Mouse (Mus musculus): Measurements from ENCODE around the gene Ndrg4.

The Ndrg4 gene

DNA sequence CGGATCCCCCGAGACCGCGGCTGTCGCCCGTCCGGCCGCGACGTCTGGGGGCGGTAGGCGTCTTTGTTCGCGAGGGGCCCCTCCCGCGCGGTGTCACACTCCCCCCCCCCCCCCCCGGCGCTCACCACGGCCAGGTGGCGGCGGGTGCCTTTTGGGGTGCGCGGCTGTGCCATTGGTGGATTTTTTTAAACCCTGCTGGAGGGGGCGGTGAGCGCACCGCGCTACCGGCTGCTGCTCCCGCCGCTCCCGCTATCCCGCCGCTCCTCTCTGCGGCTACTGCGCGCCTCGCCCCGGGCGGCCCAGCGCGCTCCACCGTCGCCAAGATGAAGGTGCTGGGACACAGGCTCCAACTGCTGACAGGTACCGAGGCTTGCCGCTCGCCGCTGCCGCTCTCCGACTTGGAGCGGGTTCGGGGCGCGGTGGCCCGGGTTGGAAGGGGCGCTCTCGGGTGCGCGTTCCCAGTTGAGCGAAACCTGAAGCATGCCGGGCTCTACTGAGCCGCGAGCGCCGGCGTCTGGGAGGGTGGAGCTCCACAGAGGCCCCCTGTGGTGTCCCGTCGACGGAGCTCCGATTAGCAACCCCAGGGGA lies 1.3 kb downstream of the Ndrg4 start:
- DNase-seq (ENCODE audit: low spot score in 2 of 2), result peak; percentile 57 to 69

DNA sequence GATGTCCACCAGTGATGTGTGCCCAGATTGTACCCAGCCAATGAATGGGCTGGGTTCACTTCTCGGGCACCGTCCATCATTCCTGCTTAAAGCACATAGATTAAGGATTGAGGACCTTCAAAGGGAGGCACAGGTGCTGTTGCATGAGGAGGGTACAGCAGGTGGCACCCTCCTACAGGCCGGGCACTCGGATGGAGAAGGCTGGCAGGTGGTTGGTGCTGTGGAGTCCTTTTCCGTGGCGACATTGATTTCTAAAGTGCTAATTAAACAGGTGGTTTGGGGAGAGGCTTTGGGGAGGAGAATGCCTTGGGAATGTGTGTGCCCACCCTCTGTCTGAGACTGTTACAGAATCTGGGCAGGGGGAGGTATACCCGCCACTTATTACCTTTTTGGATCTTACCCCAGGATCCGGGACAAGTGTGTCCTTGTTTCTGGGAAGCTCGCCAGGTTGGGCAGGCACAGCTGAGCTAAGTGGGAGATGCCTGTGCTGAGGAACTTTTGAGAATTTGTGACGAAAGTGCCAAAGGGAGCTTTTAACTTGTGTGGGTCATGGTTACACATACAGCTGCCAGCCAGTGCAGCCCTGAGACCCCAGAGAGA lies 11.4 kb downstream of the Ndrg4 start:
- DNase-seq (ENCODE audit: low spot score in 2 of 2), result peak; percentile 77 to 82

GRCm38 (mm10) chr8:95690929-95691541 lies 14.3 kb downstream of the Ndrg4 start:
- no peak for DNase-seq (ENCODE audit: low spot score in 2 of 2)

GRCm38 (mm10) chr8:95694631-95695030 lies 17.9 kb downstream of the Ndrg4 start:
- DNase-seq (ENCODE audit: low spot score in 2 of 2), result peak in 1 of 2 experiments; percentile 72

DNA sequence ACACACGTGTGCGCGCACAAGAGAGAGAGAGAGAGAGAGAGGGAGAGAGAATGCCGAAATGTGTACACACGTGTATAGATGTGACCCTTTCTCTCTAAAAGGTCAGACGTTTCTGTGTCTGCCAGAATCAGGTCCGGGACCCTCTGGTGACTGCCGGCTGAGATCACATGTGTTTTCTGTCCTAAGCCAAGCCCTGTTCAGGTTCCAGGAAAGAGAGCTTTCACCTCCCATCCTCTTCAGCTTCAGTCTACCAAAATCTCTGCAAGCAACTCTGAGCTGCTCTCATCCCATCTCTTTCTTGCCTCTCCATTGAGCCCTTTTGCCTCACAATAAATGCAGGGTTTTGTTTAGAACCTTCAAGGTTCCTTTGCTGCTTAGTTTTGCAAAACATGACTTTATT lies 19.9 kb downstream of the Ndrg4 start:
- no peak for DNase-seq (ENCODE audit: low spot score in 2 of 2)

DNA sequence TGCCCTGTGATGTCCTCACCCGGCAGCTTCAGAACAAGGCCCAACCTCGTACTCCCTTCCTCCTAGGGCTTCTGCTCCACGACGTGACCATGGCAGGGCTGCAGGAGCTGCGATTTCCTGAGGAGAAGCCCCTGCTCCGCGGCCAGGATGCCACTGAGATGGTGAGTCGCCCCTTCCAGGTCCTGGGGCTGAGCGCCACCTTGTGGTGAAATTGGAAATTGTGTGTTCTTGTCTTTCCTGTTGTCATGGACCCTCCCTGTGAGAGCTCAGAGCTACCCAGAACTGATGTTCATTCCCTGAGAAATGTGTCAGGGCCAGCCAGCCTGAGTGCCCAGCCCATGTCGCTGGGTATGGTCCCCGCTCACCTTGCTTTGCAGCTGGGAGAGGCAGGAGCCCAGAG lies 20.3 kb downstream of the Ndrg4 start:
- DNase-seq (ENCODE audit: low spot score in 2 of 2), result peak; percentile 92

GRCm38 (mm10) chr8:95698179-95698578 lies 21.4 kb downstream of the Ndrg4 start:
- DNase-seq (ENCODE audit: low spot score in 2 of 2), result no peak

- peak in 1 of 2 experiments; percentile 93 for DNase-seq (ENCODE audit: low spot score in 2 of 2)
Observed at GRCm38 (mm10) chr8:95700282-95700681, 23.5 kb downstream of the Ndrg4 start.

DNA sequence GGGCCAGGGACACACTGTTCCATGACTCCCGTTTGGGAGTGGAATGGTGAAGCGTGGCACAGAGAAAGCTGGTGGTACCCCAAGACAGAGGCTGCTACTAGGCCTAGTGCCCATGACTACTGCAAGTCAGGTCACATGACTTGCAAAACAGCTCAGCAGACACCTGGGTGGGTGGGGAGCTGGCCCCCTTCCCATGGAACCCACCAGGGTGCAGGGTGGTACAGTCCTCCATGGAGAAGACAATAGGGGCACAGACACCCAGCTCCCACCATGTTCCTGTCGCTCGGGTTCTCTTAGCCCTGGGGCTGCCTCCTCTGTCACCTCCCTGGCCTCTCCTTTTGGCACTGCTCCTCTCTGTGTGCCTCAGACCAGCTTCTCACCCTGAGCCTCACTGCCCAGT lies 25.0 kb downstream of the Ndrg4 start:
- DNase-seq (ENCODE audit: low spot score in 2 of 2), result no peak

DNA sequence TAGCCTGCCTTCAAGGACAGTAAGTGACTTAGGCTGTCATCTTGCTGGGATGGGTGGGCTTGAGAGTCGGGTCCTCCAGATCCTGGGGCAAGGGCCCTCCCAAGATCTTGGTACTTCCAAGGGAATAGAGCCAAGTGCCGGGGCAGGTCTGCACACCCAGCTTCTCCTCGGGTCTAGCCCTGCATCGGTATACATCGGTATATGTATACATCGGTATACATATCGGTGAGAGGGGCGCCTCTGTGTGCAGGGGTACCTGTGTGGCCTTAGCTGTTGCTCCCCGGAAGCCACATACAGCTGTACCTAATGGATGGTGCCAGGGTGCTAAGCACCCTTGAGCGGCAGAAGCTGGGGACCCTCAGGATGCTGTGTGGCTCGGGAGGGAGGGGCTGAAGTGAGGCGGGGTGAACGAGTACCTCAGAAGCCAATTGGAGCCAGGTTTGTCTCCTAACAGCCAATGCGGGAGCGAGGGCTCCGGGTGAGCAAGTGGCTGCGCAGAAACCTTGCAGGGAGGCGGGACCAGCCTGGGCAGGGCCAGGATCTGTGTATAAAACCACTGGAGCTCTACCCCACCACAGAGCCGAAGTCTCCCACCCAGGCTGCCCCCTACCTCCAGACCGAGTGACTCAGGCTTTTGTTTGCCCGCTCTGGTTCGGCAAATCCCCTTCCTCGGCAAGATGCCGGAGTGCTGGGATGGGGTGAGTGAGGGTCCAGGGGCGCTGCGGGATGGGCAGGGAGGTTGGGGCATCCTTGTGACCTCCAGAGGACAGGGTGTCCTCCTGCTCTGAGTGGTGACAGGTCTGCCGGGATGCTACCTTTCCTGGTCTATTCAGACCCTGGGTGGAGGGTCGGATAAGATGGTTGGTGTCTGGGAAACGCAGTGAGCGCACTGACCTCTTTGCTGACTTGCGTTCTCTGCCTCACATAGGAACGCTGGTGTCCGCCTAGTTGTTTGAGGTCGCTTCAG lies 26.0 kb downstream of the Ndrg4 start:
- DNase-seq (ENCODE audit: low spot score in 2 of 2), result peak; percentile 92 to 94

DNA sequence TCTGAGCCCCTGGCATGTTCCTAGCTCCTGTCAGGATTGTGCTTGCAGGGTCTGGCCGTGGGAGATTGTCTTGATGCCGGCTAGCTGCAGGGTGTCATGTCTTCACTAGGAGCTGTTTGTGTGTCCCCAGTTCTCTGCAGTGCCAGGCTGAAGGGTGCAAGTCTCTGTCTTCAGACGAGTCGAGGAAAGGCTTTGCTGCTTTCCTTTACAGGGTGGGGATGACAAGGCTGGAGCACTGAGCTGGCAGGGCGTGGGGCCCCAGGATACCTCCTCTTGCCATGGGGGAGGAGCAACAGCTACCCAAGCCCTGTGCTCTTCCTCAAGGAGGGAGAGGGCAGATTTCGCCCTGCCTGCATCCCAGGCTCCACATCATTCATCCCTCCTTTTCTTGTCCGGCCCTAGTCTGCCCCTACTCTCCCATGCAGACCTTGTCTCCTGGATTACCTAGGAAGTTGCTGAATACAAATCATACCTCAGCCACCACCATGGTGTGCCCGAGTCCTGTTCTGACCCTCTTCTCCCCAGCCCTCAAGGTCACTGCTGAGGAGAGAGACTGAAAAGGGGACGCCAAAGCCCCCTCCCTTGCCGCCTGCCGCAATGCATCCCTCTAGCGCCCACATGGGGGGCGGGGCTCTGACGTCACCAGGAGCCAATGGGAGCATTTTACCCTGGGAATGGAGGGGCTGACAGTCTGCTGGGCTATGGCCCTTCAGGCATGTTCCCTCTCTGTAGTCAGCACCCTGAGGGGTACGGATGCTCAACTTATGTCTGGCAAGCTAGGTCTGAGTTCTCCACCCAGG lies 26.9 kb downstream of the Ndrg4 start:
- peak; percentile 80 to 88 for DNase-seq (ENCODE audit: low spot score in 2 of 2)

DNA sequence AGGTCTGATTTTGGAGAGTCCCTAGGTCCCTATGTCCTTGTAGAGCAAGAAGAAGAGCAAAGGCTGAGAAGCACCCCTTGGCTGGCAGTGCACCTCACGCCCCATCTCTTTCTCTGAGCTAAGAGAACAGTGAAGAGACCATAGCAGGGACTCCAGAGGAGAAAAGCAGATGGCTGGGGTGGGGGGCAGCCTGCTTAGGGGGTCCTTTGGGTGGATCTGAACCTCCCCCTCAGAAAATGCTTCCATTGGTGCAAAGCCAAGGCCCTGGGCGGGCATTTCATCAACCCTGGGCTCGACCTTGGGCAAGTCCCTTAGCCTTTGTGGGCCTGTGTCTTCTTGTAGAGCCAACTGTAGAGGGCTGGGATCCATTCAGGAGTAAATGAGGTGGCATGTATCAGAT lies 27.8 kb downstream of the Ndrg4 start:
- DNase-seq (ENCODE audit: low spot score in 2 of 2), result no peak

DNA sequence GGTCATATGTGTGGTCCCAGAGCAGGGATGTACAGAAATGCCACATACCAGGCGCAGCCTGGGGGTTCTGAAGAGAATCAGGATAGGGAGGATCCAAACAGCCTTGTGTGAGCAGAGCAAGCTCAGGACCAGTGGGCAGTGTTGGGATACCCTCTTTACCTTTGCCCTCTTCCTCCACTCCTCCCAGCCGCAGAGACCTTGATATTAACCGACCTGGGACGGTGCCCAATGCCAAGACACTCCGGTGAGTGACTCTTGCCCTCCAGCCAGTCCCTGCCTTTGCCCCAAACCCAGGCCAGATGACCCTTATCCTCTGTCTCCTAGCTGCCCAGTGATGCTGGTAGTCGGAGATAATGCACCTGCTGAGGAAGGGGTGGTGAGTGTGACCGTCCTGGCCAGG lies 32.8 kb downstream of the Ndrg4 start:
- DNase-seq (ENCODE audit: low spot score in 2 of 2), result no peak

DNA sequence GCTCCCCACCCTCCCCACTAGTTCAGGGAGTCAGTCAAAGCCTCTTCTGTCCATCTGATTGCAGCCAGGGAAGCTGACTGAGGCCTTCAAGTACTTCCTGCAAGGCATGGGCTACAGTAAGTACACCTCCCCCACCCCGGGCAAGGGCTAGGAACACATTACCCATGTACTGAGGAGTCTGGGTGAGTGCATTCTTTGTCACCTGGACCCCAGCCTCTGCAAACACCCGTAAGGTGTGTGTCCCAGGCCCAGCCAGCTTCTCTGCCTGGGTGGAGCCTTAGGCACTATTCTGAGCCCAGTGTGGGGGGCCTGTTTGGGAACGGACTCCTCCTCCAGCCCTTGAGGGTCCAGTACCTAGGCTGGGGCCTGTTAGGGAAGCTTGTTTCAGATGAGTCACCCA lies 34.2 kb downstream of the Ndrg4 start:
- DNase-seq (ENCODE audit: low spot score in 2 of 2), result no peak

GRCm38 (mm10) chr8:95712395-95712794 lies 35.6 kb downstream of the Ndrg4 start:
- no peak for DNase-seq (ENCODE audit: low spot score in 2 of 2)

DNA sequence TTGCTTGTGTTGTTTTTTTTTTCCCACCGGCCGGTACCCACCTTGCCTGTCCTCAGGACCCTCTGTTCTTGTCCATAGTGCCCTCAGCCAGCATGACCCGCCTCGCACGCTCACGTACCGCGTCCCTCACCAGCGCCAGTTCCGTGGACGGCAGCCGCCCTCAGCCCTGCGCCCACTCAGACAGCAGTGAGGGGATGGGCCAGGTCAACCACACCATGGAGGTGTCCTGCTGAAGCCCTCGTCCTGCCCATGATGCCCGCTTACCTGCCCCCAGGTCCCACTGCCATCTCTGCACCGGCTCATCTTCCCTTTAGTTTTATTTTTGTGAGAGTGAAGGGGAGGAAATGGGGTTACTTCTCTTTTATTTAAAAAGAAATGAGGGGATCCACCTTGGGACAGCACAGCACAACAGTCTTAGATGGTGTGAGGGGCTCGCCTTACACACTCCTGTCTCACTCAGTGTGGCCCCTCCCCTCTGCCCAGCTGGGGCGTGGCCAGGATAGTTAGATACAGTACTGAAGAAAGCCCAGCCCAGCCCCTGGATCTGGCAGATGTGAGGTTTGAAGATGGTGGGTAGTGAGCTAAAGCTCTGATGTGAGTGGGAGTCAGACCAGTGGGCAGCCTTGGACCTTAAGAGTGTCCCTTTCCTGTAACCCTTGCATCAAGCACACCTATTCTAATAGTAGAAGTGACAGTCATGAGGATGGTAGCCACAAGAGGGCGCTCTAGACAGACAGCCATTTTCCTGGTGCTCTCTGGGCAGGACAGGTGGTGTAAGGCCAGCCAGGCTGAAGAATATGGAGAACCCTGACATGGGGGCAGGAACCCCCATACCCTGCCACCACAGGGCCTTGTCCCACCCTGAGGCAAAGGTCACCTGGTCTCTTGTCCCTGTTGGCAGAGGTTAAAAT lies 36.6 kb downstream of the Ndrg4 start:
- DNase-seq (ENCODE audit: low spot score in 2 of 2), result peak; percentile 70 to 83

DNA sequence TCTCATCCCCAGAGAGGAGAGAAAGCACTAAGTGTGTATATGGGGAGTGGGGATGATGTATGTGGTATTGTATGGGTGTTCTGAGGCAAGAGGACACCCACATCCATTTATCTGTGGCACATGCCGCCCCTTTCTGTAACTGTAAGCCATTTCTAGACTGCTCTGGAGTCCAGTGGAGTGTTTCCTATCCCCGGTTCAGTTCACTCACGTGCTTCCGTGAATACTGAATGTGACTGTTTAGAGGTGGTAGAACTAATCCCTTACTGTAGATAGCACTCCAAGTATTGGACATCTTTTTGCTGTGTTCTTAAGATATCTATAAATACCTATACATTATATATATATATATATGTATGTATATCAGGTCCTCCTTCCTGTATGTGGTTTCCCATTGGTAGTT lies 37.6 kb downstream of the Ndrg4 start:
- no peak for DNase-seq (ENCODE audit: low spot score in 2 of 2)

GRCm38 (mm10) chr8:95714837-95715413 lies 38.1 kb downstream of the Ndrg4 start:
- no peak for DNase-seq (ENCODE audit: low spot score in 2 of 2)

GRCm38 (mm10) chr8:95715676-95716531 lies 39.1 kb downstream of the Ndrg4 start, which contains the start of gene Setd6:
TSS of gene Setd6 (plus strand) at chr8:95715881.
- DNase-seq (ENCODE audit: low spot score in 2 of 2), result peak; percentile 85 to 86

Data from frontal cortex, postnatal 36 days (tissue).